Mouse (Mus musculus) right cerebral cortex, postnatal 14 days (tissue): ENCODE measurements around the gene Sf3a1.
"Not testable (repeated sequence)": the region's sequence is repeated elsewhere in the genome, so short reads cannot be mapped to it uniquely, and the experiment has no call there.

Source experiments
- DNase-seq: peaks from one replicate; pipeline ENCODE4 v3.0.0; 2022

The Sf3a1 gene

GRCm38 (mm10) chr11:4138964-4139363, 21.2 kb upstream of the Sf3a1 start:
- no peak for DNase-seq

GRCm38 (mm10) chr11:4141505-4141904, 18.6 kb upstream of the Sf3a1 start:
- no peak for DNase-seq

GRCm38 (mm10) chr11:4142352-4142751, 17.8 kb upstream of the Sf3a1 start:
- no peak for DNase-seq

GRCm38 (mm10) chr11:4143281-4144062, 16.7 kb upstream of the Sf3a1 start:
- peak; percentile 33 for DNase-seq

GRCm38 (mm10) chr11:4146381-4146780, 13.8 kb upstream of the Sf3a1 start:
- no peak for DNase-seq

GRCm38 (mm10) chr11:4147098-4147497, 13.1 kb upstream of the Sf3a1 start:
- no peak for DNase-seq

GRCm38 (mm10) chr11:4148120-4148519, 12.0 kb upstream of the Sf3a1 start:
- no peak for DNase-seq

- DNase-seq, result no peak
Measured at GRCm38 (mm10) chr11:4148536-4149156, 11.5 kb upstream of the Sf3a1 start.

- no peak for DNase-seq
Measured at GRCm38 (mm10) chr11:4149886-4150285, 10.3 kb upstream of the Sf3a1 start.

GRCm38 (mm10) chr11:4153694-4154093, 6.5 kb upstream of the Sf3a1 start:
- no peak for DNase-seq

- DNase-seq, result no peak
Measured at GRCm38 (mm10) chr11:4155641-4156040, 4.5 kb upstream of the Sf3a1 start.

- no peak for DNase-seq
Measured at GRCm38 (mm10) chr11:4158676-4159075, 1.5 kb upstream of the Sf3a1 start.

GRCm38 (mm10) chr11:4160758-4161480, 769 bp downstream of the Sf3a1 start:
- DNase-seq, result no peak

GRCm38 (mm10) chr11:4164701-4165100, 4.6 kb downstream of the Sf3a1 start:
- DNase-seq, result no peak

GRCm38 (mm10) chr11:4166467-4167090, 6.4 kb downstream of the Sf3a1 start:
- no peak for DNase-seq

- peak; percentile 51 for DNase-seq
Measured at GRCm38 (mm10) chr11:4174586-4174985, 14.4 kb downstream of the Sf3a1 start.

- DNase-seq, result no peak
Measured at GRCm38 (mm10) chr11:4177716-4178115, 17.6 kb downstream of the Sf3a1 start.

GRCm38 (mm10) chr11:4182061-4182460, 21.9 kb downstream of the Sf3a1 start:
- DNase-seq, result no peak

GRCm38 (mm10) chr11:4183511-4183910, 23.4 kb downstream of the Sf3a1 start:
- no peak for DNase-seq

GRCm38 (mm10) chr11:4184251-4184952, 24.3 kb downstream of the Sf3a1 start:
- DNase-seq, result no peak

GRCm38 (mm10) chr11:4185480-4185879, 25.3 kb downstream of the Sf3a1 start:
- not testable (repeated sequence) for DNase-seq

- DNase-seq, result peak; percentile 98
Measured at GRCm38 (mm10) chr11:4186486-4187317, 26.6 kb downstream of the Sf3a1 start, which contains the start of gene Tbc1d10a. Gene Tbc1d10a, plus strand, starts transcription at chr11:4186789.
